Mouse (Mus musculus): ENCODE results near the gene Kctd2. TPM values are rescaled to one million over a fixed set of nuclear protein-coding genes. Genes with fewer than 3 reads are reported as not detected.
"Not testable (repeated sequence)": the region's sequence is repeated elsewhere in the genome, so short reads cannot be mapped to it uniquely, and the experiment has no call there.

The Kctd2 gene
- polyA plus RNA-seq, 1 experiment from 2014 or later, result 14.8 TPM

DNA sequence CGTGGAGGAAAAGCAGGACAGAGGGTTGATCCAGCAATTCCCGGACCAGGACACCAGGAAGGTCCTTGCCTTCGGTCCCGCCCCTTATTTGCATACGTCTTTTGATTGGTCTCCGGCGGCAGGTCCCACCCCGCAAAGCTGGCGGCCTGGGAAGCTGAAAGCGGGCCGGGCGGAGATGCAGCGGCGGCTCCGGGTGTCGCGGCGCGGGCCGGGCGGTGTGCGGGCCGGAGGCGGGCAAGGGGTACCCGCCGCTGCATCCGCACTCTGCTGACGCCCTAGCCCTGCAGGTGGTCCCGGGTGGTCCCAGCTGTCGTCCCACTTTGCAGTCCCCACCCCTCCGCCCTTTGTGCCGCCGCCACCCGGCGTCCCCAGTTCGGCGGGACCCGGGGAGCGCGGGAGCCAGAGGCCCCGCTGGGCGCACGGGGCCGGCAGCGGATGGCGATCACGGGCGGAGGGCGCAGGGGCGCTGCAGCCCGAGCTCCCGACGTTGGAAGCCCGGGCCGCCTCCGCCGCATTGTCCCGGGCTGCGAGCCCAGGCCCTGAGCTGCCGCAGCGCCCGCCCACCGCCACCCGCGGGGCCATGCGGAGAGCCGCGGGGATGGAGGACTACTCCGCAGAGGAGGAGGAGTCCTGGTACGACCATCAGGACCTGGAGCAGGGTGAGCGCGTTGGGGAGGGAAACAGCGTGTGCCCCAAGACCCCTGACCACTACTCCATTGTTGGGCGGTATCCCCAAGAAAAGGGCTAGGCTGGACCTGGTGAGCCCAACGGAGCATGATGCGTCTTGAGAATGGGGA, 38.0 kb upstream of the Kctd2 start, which contains the start of gene Cdr2l:
Gene Cdr2l (plus strand): TSS at position 174 of the 797 bp plus-strand sequence.
- DNase-seq (ENCODE audit: low spot score), result peak; percentile 94
- Histone ChIP-seq H3K4me3 (peak within 1 kb of the TSS; percentile 92), H3K36me3 (replicated peaks) (peaks cover 6% of the 10 kb centered on the region; the same call in 1 of the 2 replicates), H3K4me1 (peaks cover 51% of the 10 kb centered on the region), H3K27ac (replicated peaks) (peak within 1 kb of the TSS; percentile 97), H3K27me3 (replicated peaks; ENCODE audit: low read depth, poor library complexity, severe bottlenecking) (peaks cover 21% of the 10 kb centered on the region), H3K9me3 (0 out of 2 replicates have a peak, but pooled peaks cover 2% of the 10 kb centered on the region)
- WGBS, result under 1% methylated on average over 76 of the region's 76 CpGs

DNA sequence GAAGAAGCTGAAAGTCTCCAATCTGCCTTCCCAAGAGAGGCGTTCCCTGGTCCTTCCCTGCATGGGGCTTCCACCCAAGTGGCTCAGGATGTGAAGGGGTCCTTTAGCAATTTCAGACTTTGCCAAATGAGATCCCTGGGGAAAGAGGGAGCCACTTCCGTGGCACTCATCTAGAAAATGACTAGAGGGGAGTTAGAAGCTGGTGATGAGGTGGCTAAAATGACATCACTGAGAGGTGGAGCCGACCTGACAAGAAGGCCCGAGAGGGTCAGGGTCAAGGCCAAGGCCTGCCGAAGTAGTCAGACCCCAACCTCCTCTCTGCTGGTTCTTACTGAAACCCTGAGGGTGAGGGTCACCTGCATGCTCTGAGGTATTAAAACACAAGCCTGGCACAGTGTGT, 37.0 kb upstream of the Kctd2 start:
- Histone ChIP-seq H3K36me3 (replicated peaks) (peaks cover 6% of the 10 kb centered on the region), H3K4me3 (peak overlapping the region; percentile 92), H3K4me1 (peaks cover 51% of the 10 kb centered on the region), H3K27me3 (replicated peaks; ENCODE audit: low read depth, poor library complexity, severe bottlenecking) (peaks cover 17% of the 10 kb centered on the region), H3K27ac (replicated peaks) (peak overlapping the region; percentile 97; the same call in 1 of the 2 replicates), H3K9me3 (0 out of 2 replicates have a peak, but pooled peaks cover 1% of the 10 kb centered on the region)
- DNase-seq (ENCODE audit: low spot score), result no peak
- 16% methylated on average over 5 of the region's 5 CpGs for WGBS

DNA sequence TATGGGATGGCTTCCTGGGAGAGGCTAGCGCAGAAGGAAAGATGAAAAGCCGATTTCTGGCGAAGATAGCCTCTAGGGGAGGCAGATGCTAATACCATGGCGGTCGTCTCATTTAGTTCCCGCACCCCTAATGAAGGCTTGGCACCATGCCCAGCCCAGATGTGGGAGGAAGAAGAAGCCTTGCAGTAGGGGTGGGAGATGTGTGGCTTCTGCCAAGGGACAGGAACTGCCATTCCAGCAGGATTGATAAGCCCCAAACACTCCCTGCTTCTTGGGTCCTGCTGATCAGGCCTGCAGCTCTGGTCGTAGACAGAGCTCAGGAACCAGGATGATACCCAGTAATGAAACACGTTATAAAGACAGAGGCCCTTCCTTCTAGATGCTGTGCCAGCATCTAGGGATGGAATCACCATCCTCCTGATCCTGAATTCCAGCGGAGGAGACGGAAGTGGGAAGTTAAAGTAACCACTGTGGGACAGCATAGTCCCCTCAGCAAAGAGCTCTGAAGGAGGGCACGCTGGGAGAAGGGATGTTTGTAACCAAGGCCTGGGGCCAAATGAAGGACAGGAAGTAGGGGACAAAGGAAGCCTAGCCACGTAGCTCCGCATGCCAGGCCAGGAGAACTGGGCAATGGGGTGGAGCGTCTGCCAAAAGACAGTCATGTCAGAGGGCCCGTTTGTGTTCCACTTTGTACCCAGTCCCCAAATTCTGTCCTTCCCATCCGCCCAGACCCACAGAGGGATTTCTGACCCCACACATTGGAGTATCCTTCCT, 36.0 kb upstream of the Kctd2 start:
- Histone ChIP-seq H3K4me1 (peaks cover 51% of the 10 kb centered on the region), H3K27ac (replicated peaks) (peak overlapping the region; percentile 61; the same call in 1 of the 2 replicates), H3K9me3 (no peaks in the 10 kb centered on the region), H3K4me3 (peak overlapping the region; percentile 92), H3K36me3 (replicated peaks) (peaks cover 12% of the 10 kb centered on the region), H3K27me3 (replicated peaks; ENCODE audit: low read depth, poor library complexity, severe bottlenecking) (peaks cover 17% of the 10 kb centered on the region)
- no peak for DNase-seq (ENCODE audit: low spot score)
- WGBS, result 53% methylated on average over 16 of the region's 16 CpGs

DNA sequence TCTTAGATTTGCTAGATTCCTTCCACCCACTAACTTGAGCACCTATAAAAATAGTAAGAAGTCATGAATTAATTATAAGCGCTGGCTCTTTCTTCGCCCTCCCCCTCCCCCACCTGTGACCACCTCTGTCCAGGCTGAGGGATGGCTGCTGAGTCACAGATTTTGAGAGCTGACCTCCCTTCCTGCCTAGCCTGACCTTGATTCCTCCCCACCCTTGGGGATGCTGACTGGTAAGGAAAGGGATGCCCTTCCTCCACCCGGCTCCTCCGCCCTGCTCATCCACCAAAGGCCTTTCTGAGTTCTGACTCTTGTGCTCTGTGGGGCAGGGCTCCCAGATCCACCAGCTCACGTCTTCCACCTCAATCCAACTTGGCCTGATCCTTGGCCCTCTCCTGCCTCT, 35.3 kb upstream of the Kctd2 start:
- Histone ChIP-seq H3K4me3 (peak overlapping the region; percentile 92), H3K27me3 (replicated peaks; ENCODE audit: low read depth, poor library complexity, severe bottlenecking) (peaks cover 17% of the 10 kb centered on the region), H3K4me1 (peaks cover 51% of the 10 kb centered on the region), H3K36me3 (replicated peaks) (peaks cover 15% of the 10 kb centered on the region), H3K27ac (replicated peaks) (peak overlapping the region; percentile 61), H3K9me3 (no peaks in the 10 kb centered on the region)
- 48% methylated on average over 5 of the region's 5 CpGs for WGBS
- peak; percentile 38 for DNase-seq (ENCODE audit: low spot score)

DNA sequence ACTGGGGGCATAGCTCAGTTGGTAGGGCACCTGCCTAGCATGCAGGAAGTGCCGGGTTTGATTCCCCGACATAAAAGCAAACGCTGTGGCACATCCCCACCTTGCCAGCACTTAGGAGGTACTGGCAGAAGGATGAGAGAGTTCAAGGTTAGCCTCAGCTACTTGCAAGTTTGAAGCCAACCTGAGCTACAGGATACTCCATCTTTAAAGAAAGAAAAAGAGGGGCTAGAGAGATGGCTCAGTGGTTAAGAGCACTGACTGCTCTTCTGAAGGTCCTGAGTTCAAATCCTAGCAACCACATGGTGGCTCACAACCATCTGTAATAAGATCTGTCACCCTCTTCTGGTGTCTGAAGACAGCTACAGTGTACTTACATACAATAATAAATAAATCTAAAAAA, 33.1 kb upstream of the Kctd2 start:
- H3K36me3 ChIP-seq (replicated peaks), result peaks cover 36% of the 10 kb centered on the region
- H3K4me1 ChIP-seq, result peaks cover 43% of the 10 kb centered on the region
- DNase-seq (ENCODE audit: low spot score); H3K27ac ChIP-seq (replicated peaks); H3K4me3 ChIP-seq; H3K9me3 ChIP-seq: not testable (repeated sequence)
- H3K27me3 ChIP-seq (replicated peaks; ENCODE audit: low read depth, poor library complexity, severe bottlenecking), result peaks cover 17% of the 10 kb centered on the region
- 85% methylated on average over 3 of the region's 3 CpGs for WGBS

DNA sequence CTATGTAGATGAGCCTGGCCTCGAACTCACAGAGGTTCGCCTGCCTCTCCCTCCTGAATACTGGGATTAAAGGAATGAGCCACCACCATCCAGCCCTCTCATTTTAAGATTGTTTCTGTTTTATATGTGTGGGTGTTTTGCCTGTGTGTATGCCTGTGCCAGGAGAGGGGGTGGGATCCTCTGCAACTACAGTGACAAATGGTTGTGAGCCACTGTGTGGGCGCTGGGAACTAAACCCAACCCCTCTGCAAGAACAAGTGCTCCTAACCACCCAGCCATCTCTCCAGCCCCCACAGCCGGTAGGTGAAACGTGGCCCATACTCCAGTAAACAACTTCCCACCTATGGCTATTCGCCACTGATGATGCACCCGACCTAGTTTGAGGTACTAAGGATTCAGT, 28.6 kb upstream of the Kctd2 start:
- Histone ChIP-seq H3K27ac (replicated peaks) (no peak overlapping the region), H3K4me1 (peaks cover 13% of the 10 kb centered on the region), H3K36me3 (replicated peaks) (peaks cover 80% of the 10 kb centered on the region), H3K4me3 (no peak overlapping the region), H3K27me3 (replicated peaks; ENCODE audit: low read depth, poor library complexity, severe bottlenecking) (peaks cover 13% of the 10 kb centered on the region), H3K9me3 (no peaks in the 10 kb centered on the region)
- DNase-seq (ENCODE audit: low spot score), result no peak
- 93% methylated on average over 7 of the region's 7 CpGs for WGBS

DNA sequence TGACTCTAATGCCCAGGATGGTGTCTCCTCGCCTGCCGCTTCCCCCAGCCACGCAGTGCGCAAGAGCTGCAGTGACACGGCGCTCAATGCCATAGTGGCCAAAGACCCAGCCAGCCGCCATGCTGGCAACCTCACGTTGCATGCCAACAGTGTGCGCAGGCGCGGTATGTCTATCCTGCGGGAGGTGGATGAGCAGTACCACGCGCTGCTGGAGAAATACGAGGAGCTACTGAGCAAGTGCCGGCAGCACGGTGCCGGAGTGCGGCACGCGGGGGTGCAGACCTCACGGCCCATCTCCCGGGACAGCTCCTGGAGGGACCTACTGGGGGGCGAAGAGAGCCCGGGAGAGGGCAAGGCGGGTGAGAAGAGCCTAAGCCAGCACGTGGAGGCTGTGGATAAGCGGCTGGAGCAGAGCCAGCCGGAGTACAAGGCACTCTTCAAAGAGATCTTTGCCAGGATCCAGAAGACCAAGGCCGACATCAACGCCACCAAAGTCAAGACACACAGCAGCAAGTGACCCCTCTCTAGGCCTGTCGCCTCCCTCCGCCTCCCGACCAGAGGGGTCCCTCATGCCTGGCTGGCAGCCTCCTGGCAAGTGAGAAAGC, 26.1 kb upstream of the Kctd2 start:
- peak; percentile 21 for DNase-seq (ENCODE audit: low spot score)
- H3K36me3 ChIP-seq (replicated peaks), result peaks cover 72% of the 10 kb centered on the region
- peak overlapping the region; percentile 22; the same call in 1 of the 2 replicates for H3K4me3 ChIP-seq
- 68% methylated on average over 34 of the region's 34 CpGs for WGBS
- peaks cover 13% of the 10 kb centered on the region for H3K4me1 ChIP-seq
- H3K27me3 ChIP-seq (replicated peaks; ENCODE audit: low read depth, poor library complexity, severe bottlenecking), result peaks cover 13% of the 10 kb centered on the region
- H3K27ac ChIP-seq (replicated peaks), result no peak overlapping the region
- no peaks in the 10 kb centered on the region for H3K9me3 ChIP-seq

DNA sequence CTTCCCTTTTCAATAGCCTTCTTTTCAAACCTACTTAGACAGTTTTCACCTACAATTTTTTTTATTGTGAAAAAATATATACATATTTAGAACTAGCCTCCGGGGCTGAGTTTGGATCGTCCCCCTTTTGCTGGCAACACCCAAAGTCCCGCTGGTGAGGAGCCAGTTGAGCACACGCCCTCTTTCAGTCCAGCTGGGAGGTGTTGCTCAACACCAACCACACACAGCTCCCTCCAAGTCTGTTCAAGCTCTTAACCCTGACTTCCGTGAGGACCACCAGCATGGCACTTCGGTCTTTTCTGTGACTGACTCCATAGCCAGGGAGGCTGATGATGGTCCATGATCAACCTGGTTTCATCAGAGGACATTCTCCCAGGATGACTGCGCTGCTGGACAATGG, 21.8 kb upstream of the Kctd2 start:
- no peak for DNase-seq (ENCODE audit: low spot score)
- H3K27ac ChIP-seq (replicated peaks), result no peak overlapping the region
- no peak overlapping the region for H3K4me3 ChIP-seq
- peaks cover 35% of the 10 kb centered on the region for H3K36me3 ChIP-seq (replicated peaks)
- WGBS, result 84% methylated on average over 7 of the region's 7 CpGs
- peaks cover 19% of the 10 kb centered on the region for H3K4me1 ChIP-seq
- no peaks in the 10 kb centered on the region for H3K9me3 ChIP-seq
- peaks cover 11% of the 10 kb centered on the region for H3K27me3 ChIP-seq (replicated peaks; ENCODE audit: low read depth, poor library complexity, severe bottlenecking)

DNA sequence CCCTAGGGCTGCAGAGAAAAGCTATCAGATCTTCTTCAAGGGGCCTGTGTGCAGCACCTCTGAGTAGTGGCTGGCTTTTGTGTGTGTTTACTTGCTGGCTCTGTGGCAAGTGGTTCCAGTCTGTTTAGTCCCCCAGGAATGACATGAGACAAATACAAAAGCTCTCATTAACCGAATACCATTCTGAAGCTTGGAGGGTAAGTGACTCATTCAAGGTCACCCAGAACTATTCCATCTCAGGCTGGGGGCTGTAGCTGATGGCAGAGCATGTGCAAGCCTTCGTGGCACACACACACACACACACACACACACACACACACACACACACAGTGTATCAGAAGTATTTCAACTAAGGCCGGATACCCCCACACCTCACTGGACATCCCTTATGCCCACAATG, 19.8 kb upstream of the Kctd2 start:
- Histone ChIP-seq H3K4me1 (peaks cover 22% of the 10 kb centered on the region), H3K27me3 (replicated peaks; ENCODE audit: low read depth, poor library complexity, severe bottlenecking) (no peaks in the 10 kb centered on the region), H3K4me3 (no peak overlapping the region), H3K9me3 (no peaks in the 10 kb centered on the region), H3K27ac (replicated peaks) (no peak overlapping the region), H3K36me3 (replicated peaks) (peaks cover 15% of the 10 kb centered on the region)
- DNase-seq (ENCODE audit: low spot score), result no peak
- WGBS, result 84% methylated on average over 3 of the region's 3 CpGs

DNA sequence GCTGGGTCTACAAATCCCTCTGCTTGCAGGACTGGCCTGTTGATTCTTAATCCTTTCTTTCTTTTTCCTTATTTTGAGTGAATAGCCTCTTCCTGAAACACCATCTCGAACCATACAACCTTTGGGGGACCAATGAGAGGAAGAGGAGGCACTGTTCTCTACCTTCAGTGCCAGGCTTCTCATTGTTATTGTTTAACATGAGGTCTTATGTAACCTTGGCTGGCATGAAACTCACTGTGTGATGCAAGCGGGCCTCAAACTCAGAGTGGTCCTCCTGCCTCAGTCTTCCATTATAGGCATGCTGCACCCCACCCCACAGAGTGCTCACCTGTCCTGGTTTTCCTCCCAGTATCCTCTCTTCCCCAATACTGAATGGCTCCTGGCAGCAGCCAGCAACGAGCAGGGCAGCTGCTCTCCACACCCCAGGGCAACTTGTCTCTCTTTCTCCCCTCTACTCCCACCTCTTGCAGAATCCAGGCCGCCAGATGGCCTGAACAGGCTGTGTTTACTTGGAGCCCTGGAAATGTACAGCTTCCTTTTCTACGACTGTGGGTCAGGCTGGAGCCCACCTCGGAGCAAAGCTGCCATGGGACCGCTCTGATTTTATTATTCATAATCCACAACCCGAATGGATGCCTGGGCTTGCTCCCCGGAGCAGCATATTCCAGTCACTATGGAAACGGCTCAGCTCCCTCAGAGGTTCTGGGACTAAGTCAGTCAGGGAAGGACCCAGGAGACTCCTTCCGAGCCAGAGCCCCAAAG, 19.1 kb upstream of the Kctd2 start:
- WGBS, result 61% methylated on average over 11 of the region's 11 CpGs
- H3K27ac ChIP-seq (replicated peaks), result no peak overlapping the region
- H3K9me3 ChIP-seq, result no peaks in the 10 kb centered on the region

DNA sequence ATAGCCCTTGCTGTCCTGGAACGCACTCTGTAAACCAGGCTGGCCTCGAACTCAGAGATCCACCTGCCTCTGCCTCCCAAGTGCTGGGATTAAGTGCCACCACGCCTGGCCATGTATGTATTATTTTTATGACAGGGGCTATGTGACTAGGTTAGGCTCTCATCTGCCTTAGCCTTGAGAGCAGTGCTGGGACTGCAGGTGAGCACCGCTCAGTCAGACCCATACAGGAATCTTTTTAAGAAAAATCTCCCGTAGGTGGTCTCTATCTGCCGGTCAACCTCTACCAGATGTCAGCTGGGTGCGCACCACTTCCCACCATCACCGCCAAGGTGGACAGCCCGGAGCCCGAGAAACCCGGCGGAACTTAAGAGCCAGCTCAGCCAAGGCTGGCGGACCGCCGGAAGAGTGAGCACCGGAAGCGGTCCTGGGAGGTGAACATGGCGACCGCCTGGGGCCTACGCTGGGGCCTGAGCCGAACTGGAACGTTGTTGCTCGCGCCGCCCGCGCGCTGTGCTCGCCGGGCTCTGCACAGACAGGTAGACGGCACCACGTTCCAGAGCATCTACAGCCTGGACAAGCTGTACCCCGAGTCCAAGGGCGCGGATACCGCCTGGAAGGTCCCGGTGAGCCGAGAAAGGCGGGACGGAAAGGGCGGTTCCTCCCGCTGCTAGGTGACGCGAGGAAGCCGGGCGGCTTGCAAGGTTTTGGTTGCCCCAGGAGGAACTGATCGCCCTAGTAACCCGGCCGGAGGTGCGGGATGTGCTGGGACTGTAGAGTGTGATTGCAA, 16.4 kb upstream of the Kctd2 start, which contains the start of gene Mrpl58:
Gene Mrpl58 (plus strand): TSS at position 415 of the 787 bp plus-strand sequence.
- Histone ChIP-seq H3K9me3 (no peaks in the 10 kb centered on the region), H3K36me3 (replicated peaks) (peaks cover 33% of the 10 kb centered on the region), H3K27me3 (replicated peaks; ENCODE audit: low read depth, poor library complexity, severe bottlenecking) (no peaks in the 10 kb centered on the region), H3K27ac (replicated peaks) (peak within 1 kb of the TSS; percentile 96), H3K4me1 (peaks cover 38% of the 10 kb centered on the region), H3K4me3 (peak within 1 kb of the TSS; percentile 79)
- DNase-seq (ENCODE audit: low spot score), result peak; percentile 91
- 4% methylated on average over 50 of the region's 50 CpGs for WGBS

More for the DNA sequence above, 19.1 kb upstream of the Kctd2 start:
- H3K36me3 ChIP-seq (replicated peaks), result peaks cover 14% of the 10 kb centered on the region
- H3K4me1 ChIP-seq, result peaks cover 28% of the 10 kb centered on the region
- no peak for DNase-seq (ENCODE audit: low spot score)
- no peaks in the 10 kb centered on the region for H3K27me3 ChIP-seq (replicated peaks; ENCODE audit: low read depth, poor library complexity, severe bottlenecking)
- no peak overlapping the region for H3K4me3 ChIP-seq

All from embryonic facial prominence, embryonic 10.5 days (tissue).